Mouse (Mus musculus) myocyte (in vitro differentiated cells): Measurements from ENCODE around the gene Spred2. TPM values are rescaled to one million over a fixed set of nuclear protein-coding genes. Genes with fewer than 3 reads are reported as not detected.

Experiments
- H3K27me3 ChIP-seq: one replicate; pipeline ENCODE4 v1.6.1; 2011; ENCODE audit not compliant: control insufficient read depth, insufficient read depth, insufficient read length
- H3K36me3 ChIP-seq: one replicate; pipeline ENCODE4 v1.6.1; 2011; ENCODE audit not compliant: control insufficient read depth, insufficient read depth
- H3K4me2 ChIP-seq: one replicate; pipeline ENCODE4 v1.6.1; 2011; ENCODE audit warnings: low read depth, control low read depth
- H3K4me3 ChIP-seq: one replicate; pipeline ENCODE4 v1.5.1; 2011; ENCODE audit warnings: mild to moderate bottlenecking, control low read depth, moderate library complexity
- H3K79me2 ChIP-seq: one replicate; pipeline ENCODE4 v1.6.1; 2011; ENCODE audit not compliant: control insufficient read depth, insufficient read depth
- H3ac ChIP-seq: one replicate; pipeline ENCODE4 v1.6.1; 2011; ENCODE audit not compliant: control insufficient read depth, insufficient read length
- CEBPB ChIP-seq: IDR thresholded peaks from 2 replicates; pipeline ENCODE4 v1.6.1; 2011; ENCODE audit warnings: mild to moderate bottlenecking, moderate library complexity; ENCODE audit not compliant: poor library complexity, insufficient read depth, severe bottlenecking
- E2F4 ChIP-seq: IDR thresholded peaks from one replicate; pipeline ENCODE4 v1.6.1; 2011; ENCODE audit warnings: mild to moderate bottlenecking, control low read depth, moderate library complexity; ENCODE audit not compliant: insufficient read depth
- MAX ChIP-seq: IDR thresholded peaks from one replicate; pipeline ENCODE4 v1.6.1; 2011; ENCODE audit warnings: low read depth, mild to moderate bottlenecking, control low read depth
- MYOD1 ChIP-seq, 3 experiments: IDR thresholded peaks; one replicate each; pipeline ENCODE4 v1.6.1; 2011; ENCODE audit warnings: control low read depth in 2 of 3, low read depth in 2 of 3, mild to moderate bottlenecking in 2 of 3, moderate library complexity in 1 of 3; ENCODE audit not compliant: insufficient read length in 2 of 3, control insufficient read depth in 1 of 3
- MYOG ChIP-seq, 3 experiments: IDR thresholded peaks; one replicate each; pipeline ENCODE4 v1.6.1; 2011; ENCODE audit warnings: control low read depth in 2 of 3, low read depth in 2 of 3, mild to moderate bottlenecking in 2 of 3; ENCODE audit not compliant: insufficient read length in 2 of 3, control insufficient read depth in 1 of 3, insufficient read depth in 1 of 3
- POLR2A ChIP-seq: IDR thresholded peaks from one replicate; pipeline ENCODE4 v1.6.1; 2011; ENCODE audit warnings: low read depth, mild to moderate bottlenecking, control low read depth, moderate library complexity; ENCODE audit not compliant: insufficient read length
- POLR2AphosphoS2 ChIP-seq: IDR thresholded peaks from one replicate; pipeline ENCODE4 v1.6.1; 2011; ENCODE audit warnings: low read depth, control low read depth; ENCODE audit not compliant: insufficient read length
- REST ChIP-seq: IDR thresholded peaks from one replicate; pipeline ENCODE4 v1.6.1; 2011; ENCODE audit warnings: mild to moderate bottlenecking, control low read depth, moderate library complexity; ENCODE audit not compliant: insufficient read depth, insufficient read length
- SRF ChIP-seq: IDR thresholded peaks from one replicate; pipeline ENCODE4 v1.6.1; 2011; ENCODE audit warnings: low read depth; ENCODE audit not compliant: control insufficient read depth, insufficient read length
- TCF12 ChIP-seq: IDR thresholded peaks from one replicate; pipeline ENCODE4 v1.6.1; 2011; ENCODE audit warnings: mild to moderate bottlenecking, control low read depth; ENCODE audit not compliant: poor library complexity, insufficient read depth, severe bottlenecking
- TCF3 ChIP-seq: IDR thresholded peaks from one replicate; pipeline ENCODE4 v1.6.1; 2011; ENCODE audit warnings: low read depth, control low read depth; ENCODE audit not compliant: insufficient read length
- USF1 ChIP-seq: IDR thresholded peaks from one replicate; pipeline ENCODE4 v1.6.1; 2011; ENCODE audit warnings: low read depth, mild to moderate bottlenecking, control low read depth, moderate library complexity
- polyA plus RNA-seq: library from polyadenylated mRNA; unstranded; fragments of >200 nt; fragmentation: generic; extraction: Trizol; gene quantifications from one replicate; pipeline ENCODE4 v1.2.1, GENCODE M21; 2012; ENCODE audit warnings: missing spikeins

Gene Spred2
- polyA plus RNA-seq, 1 experiment = 15.7 TPM

DNA sequence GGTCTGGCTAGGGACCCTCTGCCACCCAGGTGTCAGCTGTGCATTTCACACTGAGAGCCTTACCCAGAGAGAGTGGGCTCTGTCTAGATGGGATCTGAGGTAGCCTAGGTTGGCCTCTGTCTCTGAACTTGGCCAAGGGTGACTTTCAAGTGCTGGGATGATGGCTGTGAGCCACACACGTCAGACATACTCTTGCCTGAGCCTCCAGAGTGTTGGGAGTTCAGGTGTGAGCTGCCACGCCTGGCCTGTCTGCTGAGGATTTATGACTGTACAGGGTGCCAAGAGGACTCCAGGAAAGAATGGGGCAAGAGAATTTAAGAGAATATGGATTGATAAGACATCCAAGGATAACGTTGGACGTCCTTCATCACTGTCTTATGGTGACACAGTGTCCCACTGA is 17.8 kb downstream of the Spred2 start:
- no peaks in the 10 kb centered on the region for H3K36me3 ChIP-seq

GRCm38 (mm10) chr11:19943753-19944152 is 19.6 kb downstream of the Spred2 start:
- TF ChIP-seq MYOD1 (IDR thresholded peaks at IDR 0.05; ENCODE audit: control insufficient read depth in 1 of 3, insufficient read length in 2 of 3, low read depth in 2 of 3) (no peak), MYOG (IDR thresholded peaks at IDR 0.05; ENCODE audit: control insufficient read depth in 1 of 3, insufficient read depth in 1 of 3, insufficient read length in 2 of 3, low read depth in 2 of 3) (no peak), POLR2AphosphoS2 (no peak), REST (no peak), POLR2A (no peak), MAX (no peak), TCF12 (no peak), USF1 (no peak), E2F4 (no peak), SRF (no peak), CEBPB (no peak), TCF3 (no peak)
- H3K36me3 ChIP-seq = no peaks in the 10 kb centered on the region
- no peak overlapping the region for H3K4me3 ChIP-seq
- no peaks in the 10 kb centered on the region for H3K27me3 ChIP-seq
- peaks cover 100% of the 10 kb centered on the region for H3K79me2 ChIP-seq
- no peak overlapping the region for H3K4me2 ChIP-seq
- H3ac ChIP-seq = no peak overlapping the region

More for the DNA sequence above, 17.8 kb downstream of the Spred2 start:
- Histone ChIP-seq H3K4me3 (no peak overlapping the region), H3ac (no peak overlapping the region), H3K27me3 (no peaks in the 10 kb centered on the region), H3K4me2 (no peak overlapping the region), H3K79me2 (peaks cover 100% of the 10 kb centered on the region)
- TF ChIP-seq MYOG (IDR thresholded peaks at IDR 0.05; ENCODE audit: control insufficient read depth in 1 of 3, insufficient read depth in 1 of 3, insufficient read length in 2 of 3, low read depth in 2 of 3) (no peak), USF1 (no peak), POLR2A (no peak), CEBPB (no peak), MYOD1 (IDR thresholded peaks at IDR 0.05; ENCODE audit: control insufficient read depth in 1 of 3, insufficient read length in 2 of 3, low read depth in 2 of 3) (no peak), REST (no peak), SRF (no peak), MAX (no peak), E2F4 (no peak)

GRCm38 (mm10) chr11:19944701-19945100 is 20.5 kb downstream of the Spred2 start:
- H3K27me3 ChIP-seq = no peaks in the 10 kb centered on the region
- TF ChIP-seq REST (no peak), MYOD1 (IDR thresholded peaks at IDR 0.05; ENCODE audit: control insufficient read depth in 1 of 3, insufficient read length in 2 of 3, low read depth in 2 of 3) (no peak), E2F4 (no peak)
- peaks cover 100% of the 10 kb centered on the region for H3K79me2 ChIP-seq
- H3K4me2 ChIP-seq = no peak overlapping the region
- H3K4me3 ChIP-seq = no peak overlapping the region
- H3K36me3 ChIP-seq = no peaks in the 10 kb centered on the region
- no peak overlapping the region for H3ac ChIP-seq

DNA sequence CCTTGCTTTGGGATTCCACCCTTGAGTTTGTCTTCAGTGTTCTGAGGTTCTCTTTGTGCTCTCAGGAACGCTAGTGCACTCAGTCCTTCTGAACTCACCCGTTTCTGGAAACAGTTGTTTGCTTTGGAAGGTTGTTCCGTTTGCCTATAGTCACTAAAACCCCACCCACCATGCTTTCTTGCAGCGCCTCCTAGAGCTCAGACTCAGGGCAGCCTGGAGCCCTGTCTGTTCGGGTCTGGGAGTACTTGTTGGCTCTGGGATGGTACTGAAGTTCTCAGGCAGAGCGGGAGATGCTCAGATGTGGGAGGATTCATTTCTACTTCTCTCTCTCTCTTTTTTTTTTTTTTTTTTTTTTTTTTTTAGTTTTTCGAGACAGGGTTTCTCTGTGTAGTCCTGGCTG is 22.5 kb downstream of the Spred2 start:
- H3K4me3 ChIP-seq = no peak overlapping the region
- no peak overlapping the region for H3K4me2 ChIP-seq
- peaks cover 100% of the 10 kb centered on the region for H3K79me2 ChIP-seq
- no peaks in the 10 kb centered on the region for H3K27me3 ChIP-seq
- TF ChIP-seq REST (no peak), E2F4 (no peak), MAX (no peak), CEBPB (no peak), TCF12 (no peak)
- H3K36me3 ChIP-seq = no peaks in the 10 kb centered on the region
- no peak overlapping the region for H3ac ChIP-seq

DNA sequence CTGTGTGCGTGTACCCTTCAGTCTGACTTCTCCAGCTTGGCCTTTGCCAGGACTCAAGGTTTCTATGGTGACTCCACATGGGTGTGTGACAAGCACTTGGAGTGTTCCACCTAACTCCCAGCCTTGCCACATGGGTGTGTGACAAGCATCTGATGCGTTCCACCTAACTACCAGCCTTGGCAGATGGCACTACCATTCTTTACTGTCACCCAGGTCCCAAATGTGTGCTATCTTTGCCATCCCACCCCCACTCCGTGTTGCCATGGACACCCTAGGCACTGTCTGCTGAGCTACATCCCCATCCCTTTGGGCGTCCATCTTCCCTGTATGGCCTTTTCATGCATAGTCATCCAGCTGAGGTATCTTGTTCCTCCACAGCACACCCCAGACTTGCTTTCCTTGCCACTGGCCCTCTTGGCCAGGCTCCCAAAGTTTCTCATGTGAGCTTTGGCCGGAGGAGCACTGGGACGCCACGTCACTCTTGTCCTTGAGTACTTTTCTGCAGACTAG is 23.5 kb downstream of the Spred2 start:
- Histone ChIP-seq H3ac (no peak overlapping the region), H3K27me3 (no peaks in the 10 kb centered on the region), H3K4me3 (no peak overlapping the region), H3K36me3 (no peaks in the 10 kb centered on the region), H3K79me2 (peaks cover 100% of the 10 kb centered on the region), H3K4me2 (no peak overlapping the region)
- TF ChIP-seq MYOG (IDR thresholded peaks at IDR 0.05; ENCODE audit: control insufficient read depth in 1 of 3, insufficient read depth in 1 of 3, insufficient read length in 2 of 3, low read depth in 2 of 3) (no peak), USF1 (no peak), E2F4 (no peak), TCF12 (no peak), POLR2AphosphoS2 (no peak), TCF3 (no peak), REST (no peak), MYOD1 (IDR thresholded peaks at IDR 0.05; ENCODE audit: control insufficient read depth in 1 of 3, insufficient read length in 2 of 3, low read depth in 2 of 3) (no peak), POLR2A (no peak), SRF (no peak), MAX (no peak), CEBPB (no peak)

- Histone ChIP-seq H3K4me2 (no peak overlapping the region), H3K36me3 (no peaks in the 10 kb centered on the region), H3K4me3 (no peak overlapping the region), H3ac (no peak overlapping the region), H3K27me3 (no peaks in the 10 kb centered on the region), H3K79me2 (peaks cover 98% of the 10 kb centered on the region)
- no peak for TF ChIP-seq MAX
- no peak for TF ChIP-seq SRF
- TF ChIP-seq TCF3 = no peak
- no peak for TF ChIP-seq TCF12
- TF ChIP-seq POLR2A = no peak
- TF ChIP-seq MYOG (IDR thresholded peaks at IDR 0.05; ENCODE audit: control insufficient read depth in 1 of 3, insufficient read depth in 1 of 3, insufficient read length in 2 of 3, low read depth in 2 of 3) = no peak
- TF ChIP-seq E2F4 = no peak
- TF ChIP-seq USF1 = no peak
- TF ChIP-seq POLR2AphosphoS2 = no peak
- no peak for TF ChIP-seq REST
- no peak for TF ChIP-seq CEBPB
- TF ChIP-seq MYOD1 (IDR thresholded peaks at IDR 0.05; ENCODE audit: control insufficient read depth in 1 of 3, insufficient read length in 2 of 3, low read depth in 2 of 3) = no peak
Observed at GRCm38 (mm10) chr11:19949725-19950124, 25.6 kb downstream of the Spred2 start.
